Mouse (Mus musculus) stomach, postnatal 0 days (tissue): ENCODE results near the gene Sema7a. TPM values are rescaled to one million over a fixed set of nuclear protein-coding genes. Genes with fewer than 3 reads are reported as not detected.

ENCODE experiments used
- ATAC-seq: fragments of 200-750 bp; cut with Nextera tagmentation; 2 replicates; pipeline ENCODE4 v1.8.0; 2017; ENCODE audit not compliant: low FRiP score, low TSS enrichment
- DNase-seq: peaks from one replicate; pipeline ENCODE4 v3.0.0-alpha.2; 2016; ENCODE audit warnings: low spot score
- H3K27ac ChIP-seq: fragments of 300-500 bp; sonication (generic); replicated peaks from 2 replicates; pipeline ENCODE4 v1.5.1; 2014; ENCODE audit warnings: mild to moderate bottlenecking, control low read depth
- H3K27me3 ChIP-seq: fragments of 300-500 bp; sonication (generic); 2 replicates; pipeline ENCODE4 v1.6.1; 2014; ENCODE audit warnings: low read length; ENCODE audit not compliant: control insufficient read depth, insufficient read depth
- H3K36me3 ChIP-seq: fragments of 300-500 bp; sonication (generic); 2 replicates; pipeline ENCODE4 v1.6.1; 2014; ENCODE audit warnings: low read length, mixed read lengths; ENCODE audit not compliant: control insufficient read depth, insufficient read depth
- H3K4me1 ChIP-seq: fragments of 300-500 bp; sonication (generic); replicated peaks from 2 replicates; pipeline ENCODE4 v1.6.1; 2014; ENCODE audit warnings: antibody characterized with exemption; ENCODE audit not compliant: control insufficient read depth, insufficient read depth
- H3K4me2 ChIP-seq: fragments of 300-500 bp; sonication (generic); replicated peaks from 2 replicates; pipeline ENCODE4 v1.6.1; 2014; ENCODE audit warnings: low read depth, mild to moderate bottlenecking, control low read depth, moderate library complexity
- H3K4me3 ChIP-seq: fragments of 300-500 bp; sonication (generic); 2 replicates; pipeline ENCODE4 v1.5.1; 2014; ENCODE audit warnings: low read depth, low read length, control low read depth
- H3K9ac ChIP-seq: fragments of 300-500 bp; sonication (generic); 2 replicates; pipeline ENCODE4 v1.6.1; 2014; ENCODE audit warnings: mild to moderate bottlenecking, low read length, control low read depth, mixed read lengths
- H3K9me3 ChIP-seq: fragments of 300-500 bp; sonication (generic); 2 replicates; pipeline ENCODE4 v1.6.1; 2016; ENCODE audit warnings: low read length; ENCODE audit not compliant: control insufficient read depth
- CTCF ChIP-seq: IDR thresholded peaks from 2 replicates; pipeline ENCODE4 v1.5.1; 2016; ENCODE audit warnings: antibody characterized with exemption, low read depth, mild to moderate bottlenecking, moderate library complexity
- EP300 ChIP-seq: optimal IDR thresholded peaks from 2 replicates; pipeline ENCODE3; 2016; ENCODE audit warnings: antibody characterized with exemption
- WGBS: fragments of 180-500 bp; shearing (Covaris S2); extraction: QIAGEN DNeasy Blood & Tissue Kit; methylation state at CpG from one replicate; pipeline ENCODE4 v1.1.7; 2014; 5-methylcytosine and 5-hydroxymethylcytosine counted together
- polyA plus RNA-seq: library from polyadenylated mRNA; unstranded; fragments of >200 nt; fragmentation: Nextera tagmentation; extraction: Ambion mirVana; gene quantifications from 2 replicates; pipeline ENCODE4 v1.2.1, GENCODE M21; 2015

Sema7a gene
- polyA plus RNA-seq, 1 experiment from 2014 or later: 1.0 TPM

- Histone ChIP-seq H3K27me3 (no peaks in the 10 kb centered on the region), H3K36me3 (no peaks in the 10 kb centered on the region), H3K4me1 (no peaks in the 10 kb centered on the region), H3K4me3 (no peak within 1 kb of the TSS), H3K9ac (no peak within 1 kb of the TSS), H3K27ac (no peak within 1 kb of the TSS), H3K9me3 (no peaks in the 10 kb centered on the region), H3K4me2 (no peak within 1 kb of the TSS)
- DNase-seq: no peak
- 82% methylated on average over 16 of the region's 16 CpGs for WGBS
- ATAC-seq: no peak
- TF ChIP-seq EP300: no peak
- TF ChIP-seq CTCF: no peak
Observed at GRCm38 (mm10) chr9:58005753-58006461, 66.0 kb downstream of the Sema7a start, which contains the start of gene Cyp11a1. Gene Cyp11a1 (plus strand): TSS chr9:58006411.

- no peak for ATAC-seq
Observed at GRCm38 (mm10) chr9:58008336-58009014, 68.6 kb downstream of the Sema7a start.

GRCm38 (mm10) chr9:58009015-58009362 is 69.1 kb downstream of the Sema7a start:
- peak; percentile 53; the same call in 1 of the 2 replicates for ATAC-seq

More at GRCm38 (mm10) chr9:58008336-58009014, 68.6 kb downstream of the Sema7a start:
- Histone ChIP-seq H3K4me2 (no peak overlapping the region), H3K9me3 (no peaks in the 10 kb centered on the region), H3K36me3 (no peaks in the 10 kb centered on the region), H3K27ac (no peak overlapping the region), H3K4me3 (no peak overlapping the region), H3K27me3 (no peaks in the 10 kb centered on the region), H3K9ac (no peak overlapping the region), H3K4me1 (no peaks in the 10 kb centered on the region)
- 71% methylated on average over 12 of the region's 12 CpGs for WGBS
- TF ChIP-seq CTCF: no peak
- no peak for TF ChIP-seq EP300
- no peak for DNase-seq

GRCm38 (mm10) chr9:58009588-58009987 is 69.7 kb downstream of the Sema7a start:
- Histone ChIP-seq H3K4me1 (no peaks in the 10 kb centered on the region), H3K27me3 (no peaks in the 10 kb centered on the region), H3K4me2 (no peak overlapping the region), H3K36me3 (no peaks in the 10 kb centered on the region), H3K4me3 (no peak overlapping the region), H3K27ac (no peak overlapping the region), H3K9me3 (no peaks in the 10 kb centered on the region), H3K9ac (no peak overlapping the region)
- ATAC-seq: no peak
- DNase-seq: no peak
- WGBS: 56% methylated on average over 3 of the region's 3 CpGs
- TF ChIP-seq CTCF (peak; percentile 32), EP300 (no peak)

More at GRCm38 (mm10) chr9:58009015-58009362, 69.1 kb downstream of the Sema7a start:
- DNase-seq: no peak
- no peak for TF ChIP-seq EP300
- no peak for TF ChIP-seq CTCF
- 7% methylated on average over 6 of the region's 6 CpGs for WGBS
- H3K27me3 ChIP-seq: no peaks in the 10 kb centered on the region
- H3K4me3 ChIP-seq: no peak overlapping the region
- no peak overlapping the region for H3K4me2 ChIP-seq
- H3K36me3 ChIP-seq: no peaks in the 10 kb centered on the region
- H3K4me1 ChIP-seq: no peaks in the 10 kb centered on the region
- no peaks in the 10 kb centered on the region for H3K9me3 ChIP-seq
- H3K27ac ChIP-seq: no peak overlapping the region
- H3K9ac ChIP-seq: no peak overlapping the region

GRCm38 (mm10) chr9:58011027-58011426 is 71.1 kb downstream of the Sema7a start:
- WGBS: 35% methylated on average over 7 of the region's 7 CpGs
- TF ChIP-seq EP300 (no peak), CTCF (no peak)
- Histone ChIP-seq H3K9ac (no peak overlapping the region), H3K27me3 (no peaks in the 10 kb centered on the region), H3K4me1 (no peaks in the 10 kb centered on the region), H3K27ac (no peak overlapping the region), H3K9me3 (no peaks in the 10 kb centered on the region), H3K4me3 (no peak overlapping the region), H3K4me2 (no peak overlapping the region), H3K36me3 (no peaks in the 10 kb centered on the region)
- no peak for ATAC-seq
- DNase-seq: peak; percentile 22

GRCm38 (mm10) chr9:58011552-58011951 is 71.6 kb downstream of the Sema7a start:
- Histone ChIP-seq H3K4me3 (no peak overlapping the region), H3K27me3 (no peaks in the 10 kb centered on the region), H3K9me3 (no peaks in the 10 kb centered on the region), H3K9ac (no peak overlapping the region), H3K4me2 (no peak overlapping the region), H3K4me1 (no peaks in the 10 kb centered on the region), H3K27ac (no peak overlapping the region), H3K36me3 (no peaks in the 10 kb centered on the region)
- 76% methylated on average over 8 of the region's 8 CpGs for whole genome bisulfite sequencing
- DNase-seq (no peak), ATAC-seq (no peak)
- TF ChIP-seq EP300 (no peak), CTCF (no peak)

Other genes starting within 250 kb of the Sema7a start
- 13.6 and 15.2 TPM in 2 replicates for gene Edc3, start 231.6 kb upstream of the Sema7a start, polyA plus RNA-seq
- 29.4 and 38.0 TPM in 2 replicates for gene Clk3, start 174.3 kb upstream of the Sema7a start, polyA plus RNA-seq
- 2.3 and 3.0 TPM in 2 replicates for gene Arid3b, start 103.3 kb upstream of the Sema7a start, polyA plus RNA-seq
- 93.1 and 94.6 TPM in 2 replicates for gene Ubl7, start 29.1 kb upstream of the Sema7a start, polyA plus RNA-seq
- gene Cyp11a1, start 66.3 kb downstream of the Sema7a start, polyA plus RNA-seq: 0.98 and 1.0 TPM in 2 replicates
- gene Stra6, start 123.7 kb downstream of the Sema7a start, polyA plus RNA-seq: 0.18 and 0.56 TPM in 2 replicates
- 0.18 TPM in 1 of 2 replicates, not detected in the other for gene Ccdc33, start 178.7 kb downstream of the Sema7a start, polyA plus RNA-seq